17 mouse cellular contexts compared by ENCODE assay signal in the genomic region with DNA sequence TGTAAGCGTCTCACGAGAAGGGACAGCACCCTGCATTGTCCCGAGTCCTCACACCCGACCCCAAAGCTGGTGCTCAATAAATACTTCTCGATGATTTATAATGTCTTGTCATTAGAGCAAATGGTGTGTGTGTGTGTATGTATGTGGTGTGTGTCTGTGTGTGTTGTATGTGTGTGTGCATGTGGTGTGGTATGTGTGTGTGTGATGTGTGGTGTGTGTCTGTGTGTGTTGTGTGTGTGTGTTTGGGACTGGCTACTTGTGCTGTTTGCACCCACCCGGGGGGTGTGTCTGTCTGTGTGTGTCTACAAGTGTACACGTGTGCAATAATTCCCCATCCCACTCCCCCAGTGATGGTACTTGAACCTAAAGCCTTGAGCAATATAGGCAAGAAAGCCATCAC. TPM values are rescaled to one million over a fixed set of nuclear protein-coding genes. Genes with fewer than 3 reads are reported as not detected.
DNase-seq lines count a peak whose midpoint lies in the region; ATAC-seq and TF ChIP-seq lines count a peak whose summit lies in the region.
"Had no signal": no experiment of that assay in that cellular context is flagged by ENCODE, and none has a peak within 500 bp of the region (broad histone marks: within the 10 kb centered on the region; RNA-seq: fewer than 3 reads in every experiment).

No protein-coding gene starts in this region.

- H3K9me3 ChIP-seq in stomach, postnatal 0 days (ENCODE audit: control insufficient read depth, low read length): no peaks in the 10 kb centered on the region
- H3K9me3 ChIP-seq: forebrain, embryonic 15.5 days; G1E; heart, embryonic 15.5 days had no signal

- no peak for TF ChIP-seq CTCF in stomach, postnatal 0 days (IDR thresholded peaks at IDR 0.05; ENCODE audit: low read depth)

- ATAC-seq in stomach, postnatal 0 days (ENCODE audit: low FRiP score, low TSS enrichment): 0 out of 2 replicates have a peak, but pooled peaks have one; percentile 12
- ATAC-seq: CD4-positive, CD25-positive, alpha-beta regulatory T cell, adult 4 months; forebrain, embryonic 15.5 days had no signal

- H3K4me1 ChIP-seq in stomach, postnatal 0 days (replicated peaks; ENCODE audit: control insufficient read depth, insufficient read depth): no peaks in the 10 kb centered on the region
- H3K4me1 ChIP-seq: hindbrain, embryonic 12.5 days had no signal

- 89% methylated on average over 7 of the region's 7 CpGs for WGBS in stomach, postnatal 0 days

- H3K27ac ChIP-seq in stomach, postnatal 0 days (replicated peaks): no peak overlapping the region
- H3K27ac ChIP-seq: embryonic facial prominence, embryonic 10.5 days; forebrain, embryonic 15.5 days; heart, embryonic 10.5 days; heart, embryonic 15.5 days; hindbrain, embryonic 12.5 days had no signal

- intact Hi-C loops in left cerebral cortex, postnatal 25 days (cut with DNase I): loop anchor here (1.0 kb wide), 1 partner anchor 9 kb away; no protein-coding TSS in a partner anchor

- peak; percentile 0 to 19 for DNase-seq in kidney, postnatal 25 days
- DNase-seq in kidney, adult 18-20 months: no peak
- DNase-seq in right cerebral cortex, postnatal 10 days (ENCODE audit: low spot score in 2 of 2): peak; percentile 3 to 14
- DNase-seq in right cerebral cortex, postnatal 14 days: no peak
- DNase-seq in urinary bladder, adult 2 months (ENCODE audit: low spot score): peak; percentile 4
- no peak for DNase-seq in urinary bladder, postnatal 4 days (ENCODE audit: low spot score in 2 of 2)
- peak; percentile 14 for DNase-seq in stomach, postnatal 0 days (ENCODE audit: low spot score)
- DNase-seq in left cerebral cortex, postnatal 25 days (ENCODE audit: low spot score in 2 of 2): no peak
- DNase-seq: adrenal gland, adult 8-10 months; adrenal gland, postnatal 36 days had no signal

- H3K4me2 ChIP-seq in stomach, postnatal 0 days (replicated peaks; ENCODE audit: low read depth): no peak overlapping the region
- H3K4me2 ChIP-seq: forebrain, embryonic 15.5 days; heart, embryonic 15.5 days; hindbrain, embryonic 12.5 days had no signal

- no peak overlapping the region for H3K9ac ChIP-seq in stomach, postnatal 0 days (ENCODE audit: low read length)
- H3K9ac ChIP-seq: forebrain, embryonic 15.5 days; heart, embryonic 15.5 days; hindbrain, embryonic 12.5 days had no signal

- no peak overlapping the region for H3K4me3 ChIP-seq in stomach, postnatal 0 days (ENCODE audit: low read depth, low read length)
- H3K4me3 ChIP-seq: embryonic facial prominence, embryonic 10.5 days; forebrain, embryonic 15.5 days; heart, embryonic 10.5 days; heart, embryonic 15.5 days; hindbrain, embryonic 12.5 days had no signal

- H3K27me3 ChIP-seq in stomach, postnatal 0 days (ENCODE audit: control insufficient read depth, insufficient read depth, low read length): no peaks in the 10 kb centered on the region
- H3K27me3 ChIP-seq: heart, embryonic 15.5 days had no signal

- no peak for TF ChIP-seq EP300 in stomach, postnatal 0 days (optimal IDR thresholded peaks at IDR 0.05)

- H3K36me3 ChIP-seq in stomach, postnatal 0 days (ENCODE audit: control insufficient read depth, insufficient read depth, low read length): peaks cover 5% of the 10 kb centered on the region; the same call in 1 of the 2 replicates
- H3K36me3 ChIP-seq: forebrain, embryonic 15.5 days; hindbrain, embryonic 12.5 days had no signal

RNA-seq across cellular contexts. Expression of a gene that starts 9.9 kb away (rescaled TPM):
- polyA plus RNA-seq in urinary bladder, adult 2 months (2012; rRNA removed): 39.8 and 42.3 TPM in 2 replicates
- 484 and 502 TPM in 2 replicates for polyA plus RNA-seq in stomach, postnatal 0 days (2015; fragmentation: Nextera tagmentation; extraction: Ambion mirVana)
- total RNA-seq in left cerebral cortex, postnatal 25 days (2021): 10 to 100 TPM; 36.0 to 54.2 TPM

RNA-seq across cellular contexts. Expression of a gene that starts 13.3 kb away (rescaled TPM):
- polyA plus RNA-seq in urinary bladder, adult 2 months (2012; rRNA removed): 1.5 and 1.9 TPM in 2 replicates
- polyA plus RNA-seq in stomach, postnatal 0 days (2015; fragmentation: Nextera tagmentation; extraction: Ambion mirVana): 1.4 and 2.2 TPM in 2 replicates
- under 1 TPM in 1 of 2 experiments, not detected in 1; 0.14 TPM for total RNA-seq in left cerebral cortex, postnatal 25 days (2021)
- polyA plus RNA-seq: CD4-positive, CD25-positive, alpha-beta regulatory T cell, adult 4 months had no signal

Comparison
In these comparisons a context has a peak if more than half of its experiments do, and no peak if none do; other contexts are left out.
1. DNase-seq: peak in kidney, postnatal 25 days (2 of 2), right cerebral cortex, postnatal 10 days (2 of 2), urinary bladder, adult 2 months (single experiment) and stomach, postnatal 0 days (single experiment); none in kidney, adult 18-20 months (single experiment), right cerebral cortex, postnatal 14 days (single experiment), urinary bladder, postnatal 4 days (0 of 2) and left cerebral cortex, postnatal 25 days (0 of 2).
2. RNA of a gene that starts 9.9 kb away (polyA plus RNA-seq): 484 to 502 TPM in stomach, postnatal 0 days; 39.8 to 42.3 TPM in urinary bladder, adult 2 months; every median in the first group is over 10 times any median in the second.